Mouse (Mus musculus): ENCODE results near the gene Ddias. TPM values are rescaled to one million over a fixed set of nuclear protein-coding genes. Genes with fewer than 3 reads are reported as not detected.

Gene Ddias
- total RNA-seq, 2 experiments from 2014 or later: 0.12 to 0.18 TPM

DNA sequence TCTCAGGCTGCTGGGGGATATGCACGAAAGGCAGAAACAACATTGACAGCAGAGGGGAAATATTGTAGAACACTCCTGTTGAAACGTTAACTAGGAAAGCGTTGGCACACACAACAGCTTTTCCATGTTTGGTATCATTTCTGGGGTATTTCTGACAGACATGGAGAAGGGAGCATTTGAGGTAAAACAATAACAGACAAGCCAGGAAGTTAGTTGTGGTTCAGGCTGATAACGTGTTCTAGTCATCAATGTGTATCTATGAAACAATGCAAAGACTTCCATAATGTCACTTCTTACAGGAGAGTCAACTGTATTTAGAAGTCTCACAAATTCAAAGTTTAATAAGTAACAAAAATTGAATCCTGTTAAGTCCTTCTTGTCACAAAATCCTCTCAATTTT, 2.5 kb downstream of the Ddias start:
- no peak for DNase-seq
- intact Hi-C loops (cut with DNase I): loop anchor here (2.0 to 5.0 kb wide), 2 partner anchors 91 to 243 kb away; no protein-coding TSS in a partner anchor

DNA sequence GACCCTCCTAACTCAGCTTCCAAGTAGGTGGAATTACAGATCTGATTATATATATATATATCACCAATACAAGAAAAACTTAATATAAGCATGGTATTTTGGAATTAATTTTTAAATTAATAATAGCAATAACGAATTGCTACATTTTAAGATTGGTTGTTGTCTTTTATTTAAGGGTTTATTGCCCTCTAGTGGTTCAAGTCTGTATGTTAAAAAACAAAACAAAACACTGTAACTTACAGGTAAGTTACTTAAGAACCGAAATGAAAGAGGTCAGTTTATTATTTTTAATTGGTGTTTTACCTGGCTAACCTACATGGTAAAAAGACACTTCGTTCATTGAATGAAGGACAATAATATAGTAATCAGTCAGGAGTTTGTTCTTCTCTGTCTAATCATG, 3.9 kb downstream of the Ddias start:
- intact Hi-C loops (cut with DNase I): loop anchor here (2.0 to 5.0 kb wide), 2 partner anchors 92 to 241 kb away; no protein-coding TSS in a partner anchor
- DNase-seq: no peak

DNA sequence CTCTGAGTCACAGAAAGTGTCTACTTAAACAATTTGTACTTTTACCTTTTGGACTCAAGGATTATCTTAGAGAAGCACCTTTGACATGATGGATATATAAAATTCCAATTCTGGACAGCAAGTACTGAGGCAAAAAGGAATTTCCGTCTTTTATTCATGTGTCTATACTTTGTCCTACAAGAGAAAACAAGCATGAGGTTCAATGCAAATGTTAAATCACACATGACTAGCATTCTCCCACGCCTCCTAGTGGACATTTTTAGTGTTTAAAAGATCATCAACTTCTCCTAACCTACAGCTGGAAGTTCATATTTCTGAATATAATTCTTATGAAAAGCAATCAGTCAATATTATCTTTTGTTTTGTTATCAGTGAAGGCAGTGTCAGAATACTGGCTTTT, 7.5 kb downstream of the Ddias start:
- intact Hi-C loops (cut with DNase I): no loop called here
- no peak for DNase-seq

DNA sequence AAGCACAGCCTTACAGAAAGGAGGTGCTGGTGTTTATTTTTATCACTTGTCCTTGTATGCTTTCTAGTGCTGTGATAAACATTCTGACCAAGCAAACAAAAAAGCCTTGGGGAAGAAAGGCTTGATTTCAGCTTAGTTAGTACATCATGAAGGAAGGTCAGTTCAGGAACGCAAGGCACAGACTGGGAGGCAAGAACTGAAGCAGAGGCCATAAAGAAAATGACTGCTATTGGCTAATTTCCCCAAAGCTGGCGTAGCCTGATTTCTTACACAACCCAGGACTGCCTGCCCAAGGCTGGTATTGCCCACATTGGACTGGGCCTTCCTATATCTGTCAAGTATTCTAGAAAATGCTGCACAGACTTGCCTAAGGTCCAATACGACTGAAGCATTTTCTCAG, 25.8 kb downstream of the Ddias start:
- intact Hi-C loops (cut with DNase I): no loop called here
- no peak for DNase-seq

DNA sequence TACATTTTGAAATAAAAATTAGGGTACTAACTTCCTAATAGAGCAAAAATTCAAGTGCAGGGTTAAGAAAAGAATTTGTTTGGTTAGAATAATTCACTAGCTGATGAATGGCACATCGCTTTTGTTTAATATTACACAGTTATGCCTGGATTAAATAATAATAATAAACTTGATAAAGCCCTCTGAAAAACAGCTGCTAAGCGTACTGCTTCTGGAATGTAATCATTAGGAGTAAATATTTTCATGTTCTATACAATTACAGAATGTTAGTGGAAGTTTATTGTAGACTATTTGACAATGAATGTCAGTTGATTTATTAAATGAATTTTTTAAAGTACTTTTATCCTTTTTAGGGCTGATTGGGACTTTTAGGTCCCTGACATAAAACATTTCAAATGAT, 31.8 kb downstream of the Ddias start:
- DNase-seq: no peak
- intact Hi-C loops (cut with DNase I): no loop called here

DNA sequence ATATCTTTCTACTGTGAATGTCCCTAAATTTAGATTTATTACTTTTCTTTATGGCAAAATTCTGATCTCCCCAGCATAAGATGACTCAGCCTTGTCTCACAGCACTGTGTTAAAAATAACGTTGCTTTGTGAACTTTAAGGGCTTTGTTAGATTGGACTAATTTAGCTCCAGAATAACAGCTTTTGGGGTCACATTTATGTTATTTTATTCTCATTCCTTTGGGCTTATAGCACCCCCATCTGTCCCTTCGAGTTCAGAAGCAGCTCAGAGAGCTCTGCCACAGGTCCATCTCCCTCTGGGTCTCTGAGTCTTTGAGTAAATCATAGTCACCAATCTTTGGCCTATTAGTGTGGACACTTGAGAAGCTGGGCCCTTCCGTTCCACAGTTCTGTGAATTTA, 36.1 kb downstream of the Ddias start:
- DNase-seq: no peak
- intact Hi-C loops (cut with DNase I): no loop called here

DNA sequence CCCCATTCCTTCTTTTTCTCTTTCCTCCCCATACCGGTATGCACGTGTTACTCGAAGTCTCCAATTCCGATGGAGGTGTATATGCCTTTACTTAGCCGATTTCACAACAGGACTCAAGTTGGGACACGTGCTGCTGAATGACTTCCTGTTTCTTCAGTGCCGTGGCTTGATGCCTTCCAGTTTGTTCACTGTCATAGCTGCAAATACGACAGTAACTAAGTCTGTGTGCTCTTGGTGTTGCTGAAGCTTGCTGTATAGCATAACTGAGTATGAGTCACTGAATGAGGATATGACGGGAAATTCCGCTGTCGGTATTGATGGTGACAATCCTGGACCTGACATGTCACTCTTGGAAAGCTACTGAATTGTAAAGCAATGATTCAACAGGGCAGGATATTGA, 36.8 kb downstream of the Ddias start:
- no peak for DNase-seq
- intact Hi-C loops (cut with DNase I): no loop called here

DNA sequence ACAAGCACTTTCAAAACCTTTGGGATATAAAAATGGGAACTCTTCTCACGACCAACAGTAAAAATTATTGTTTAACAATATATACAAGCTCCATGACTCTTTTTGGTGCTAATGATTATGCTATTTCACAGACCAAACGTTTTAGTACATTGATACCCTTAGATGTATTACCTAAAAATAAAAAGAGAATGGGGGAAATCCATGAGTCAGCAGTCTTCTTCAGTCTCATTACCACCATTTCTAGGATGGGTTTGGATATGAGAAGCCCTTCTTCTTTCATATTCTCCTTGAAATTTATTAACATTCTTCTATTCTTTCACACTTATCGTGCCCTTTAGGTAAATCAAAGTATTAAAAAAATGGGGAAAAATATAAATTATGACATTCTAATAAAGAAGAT, 37.6 kb downstream of the Ddias start:
- intact Hi-C loops (cut with DNase I): no loop called here
- no peak for DNase-seq

DNA sequence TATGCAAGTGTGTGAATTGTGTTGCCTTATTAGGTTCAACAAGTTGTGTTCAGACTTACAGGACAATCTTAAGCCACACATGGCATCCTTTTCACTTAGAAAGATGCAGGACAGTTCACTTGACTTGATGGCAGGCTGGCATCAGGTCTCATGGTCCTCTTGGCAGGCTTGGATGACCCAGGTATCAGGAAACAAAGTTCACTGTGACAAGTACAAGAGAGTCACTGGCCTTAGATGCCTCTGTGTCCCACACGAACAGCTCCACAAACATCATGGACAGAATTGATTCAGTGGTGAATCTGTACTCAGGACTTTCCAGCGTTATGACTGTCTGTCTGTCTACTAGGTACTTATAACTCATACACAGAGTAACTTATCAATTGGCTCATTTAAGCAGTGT, 39.7 kb downstream of the Ddias start:
- intact Hi-C loops (cut with DNase I): no loop called here
- DNase-seq: no peak

DNA sequence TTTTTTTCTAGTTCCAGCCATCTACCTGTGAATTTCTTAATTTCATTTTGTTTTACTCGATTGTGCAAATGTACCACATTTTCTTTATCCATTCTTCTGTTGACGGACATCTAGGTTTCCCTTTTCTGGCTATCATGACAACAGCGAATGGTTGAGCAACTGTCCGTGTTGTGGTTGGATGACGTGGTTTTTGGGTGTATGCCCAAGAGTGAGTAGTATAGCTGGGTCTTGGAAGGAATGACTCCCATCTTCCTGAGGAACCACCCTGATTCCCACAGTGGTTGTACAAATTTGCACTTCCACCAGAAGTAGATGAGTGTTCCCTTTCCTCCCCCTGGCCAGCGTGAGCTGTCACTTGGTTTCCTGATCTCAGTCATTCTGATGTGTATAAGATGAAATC, 41.7 kb downstream of the Ddias start:
- DNase-seq: no peak
- intact Hi-C loops (cut with DNase I): no loop called here

DNA sequence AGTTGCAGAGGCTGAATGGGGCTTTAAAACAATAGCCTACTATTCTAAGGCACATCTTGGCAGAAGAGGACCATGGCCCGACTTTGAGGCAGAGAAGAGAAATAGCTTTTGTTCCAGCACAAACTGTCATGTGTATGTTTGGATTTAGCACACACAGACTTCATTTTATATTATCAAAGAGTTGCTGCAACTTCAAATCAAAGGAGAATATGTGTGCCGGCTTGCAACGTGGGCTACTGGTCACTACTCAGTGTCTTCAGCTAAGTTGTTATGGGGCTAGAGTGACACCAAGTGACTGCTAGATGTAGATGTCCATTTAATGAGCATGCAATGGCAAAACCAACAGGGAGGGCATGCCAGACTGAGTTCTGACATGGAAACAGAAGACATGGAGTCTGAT, 46.1 kb downstream of the Ddias start:
- DNase-seq: no peak
- intact Hi-C loops (cut with DNase I): no loop called here

DNA sequence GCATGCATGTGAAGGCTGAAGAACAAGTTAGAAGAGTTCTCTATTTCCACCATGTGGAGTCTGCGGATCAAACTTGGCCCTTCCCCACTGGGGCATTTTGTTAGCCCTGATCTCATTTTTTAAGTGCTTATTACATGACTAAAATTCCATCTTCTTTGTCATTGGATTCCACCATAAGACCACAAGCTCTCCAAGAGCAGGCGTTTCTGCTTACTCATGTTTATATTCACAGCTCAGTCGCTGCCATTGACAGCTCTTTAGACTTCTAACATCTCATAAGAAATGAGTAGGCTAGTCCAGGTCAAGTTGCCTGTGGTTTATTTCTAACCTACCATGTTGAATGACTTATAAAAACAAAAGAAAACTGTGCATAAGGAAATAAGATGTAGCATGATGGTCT, 47.8 kb downstream of the Ddias start:
- intact Hi-C loops (cut with DNase I): no loop called here
- DNase-seq: no peak

DNA sequence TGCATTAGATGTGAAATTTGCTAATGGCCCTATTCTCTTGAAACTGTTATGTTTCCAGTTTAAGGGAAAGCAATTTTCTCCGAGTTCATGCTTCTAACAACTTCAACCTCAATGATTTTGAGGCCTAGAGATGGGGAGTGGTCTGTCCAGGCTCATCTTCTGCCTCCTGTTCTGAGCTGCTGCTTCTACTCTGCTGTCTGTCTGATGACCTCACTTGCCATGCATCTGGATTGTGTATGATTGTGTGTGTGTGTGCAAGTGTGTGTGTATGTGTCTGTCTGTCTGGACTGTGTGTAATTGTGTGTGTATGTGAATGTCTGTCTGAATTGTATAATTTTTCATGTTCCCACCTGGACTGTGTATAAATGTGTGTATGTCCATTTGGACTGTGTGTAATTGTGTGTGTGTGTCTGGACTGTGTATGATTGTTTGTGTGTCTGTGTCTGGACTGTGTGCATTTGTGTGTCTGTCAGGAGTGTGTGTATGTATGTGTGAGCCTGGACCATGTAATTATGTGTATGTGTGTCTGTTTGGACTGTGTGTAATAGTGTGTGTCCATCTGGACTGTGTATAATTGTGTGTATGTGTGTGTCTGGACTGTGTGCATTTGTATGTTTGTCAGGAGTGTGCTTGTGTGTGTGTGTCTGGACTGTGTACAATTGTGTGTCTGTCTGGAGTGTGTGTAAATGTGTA, 51.5 kb downstream of the Ddias start:
- DNase-seq: no peak
- intact Hi-C loops (cut with DNase I): loop anchor here (5.0 kb wide), 1 partner anchor 80 kb away; the partner anchor contains the start of gene Rab30

DNA sequence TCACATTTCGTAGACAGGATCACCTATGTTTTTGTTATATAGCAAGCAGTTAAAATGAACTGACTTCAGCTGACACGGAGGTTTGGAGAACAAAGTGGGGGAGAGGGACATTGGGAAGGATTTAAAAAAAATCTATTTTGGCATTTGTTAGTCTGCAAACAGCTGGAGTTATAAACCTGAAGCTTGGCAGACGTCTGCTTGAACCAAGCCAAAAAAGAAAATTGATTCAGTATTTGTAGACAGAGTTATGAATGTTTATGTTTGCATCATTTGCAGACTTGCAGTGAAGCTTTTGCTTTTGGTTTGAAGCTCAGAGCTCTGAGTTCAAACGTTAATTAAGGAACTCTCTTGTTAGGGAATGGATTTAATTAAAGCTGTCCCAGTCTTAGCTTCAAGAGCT, 52.2 kb downstream of the Ddias start:
- intact Hi-C loops (cut with DNase I): loop anchor here (5.0 kb wide), 1 partner anchor 80 kb away; the partner anchor contains the start of gene Rab30
- no peak for DNase-seq

DNA sequence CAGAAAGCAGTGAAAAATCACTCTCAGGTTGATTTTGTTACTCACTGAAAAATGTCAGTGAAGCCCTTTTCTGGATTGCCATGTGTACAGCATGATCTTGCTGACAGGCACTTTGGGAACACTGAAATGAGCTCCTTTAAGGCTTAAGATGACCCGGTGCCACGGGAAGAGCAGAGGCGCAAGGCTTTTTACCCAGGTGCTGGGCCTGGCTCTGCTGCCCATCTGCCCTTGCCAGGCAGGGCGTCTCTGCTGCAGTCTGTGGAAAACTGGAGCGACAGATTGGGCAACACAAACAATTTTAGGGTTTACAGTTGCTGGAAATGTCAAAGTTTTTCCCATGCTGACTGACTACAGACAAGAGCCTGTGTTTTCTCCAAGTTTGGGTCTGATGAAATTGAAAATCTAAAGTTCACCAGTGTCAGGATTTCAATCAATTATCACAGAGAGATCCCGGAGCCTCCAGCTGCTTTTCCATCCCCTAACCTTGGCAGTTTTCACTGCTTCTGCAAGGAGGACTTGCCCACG, 53.0 kb downstream of the Ddias start:
- intact Hi-C loops (cut with DNase I): loop anchor here (5.0 kb wide), 1 partner anchor 79 kb away; the partner anchor contains the start of gene Rab30
- no peak for DNase-seq

DNA sequence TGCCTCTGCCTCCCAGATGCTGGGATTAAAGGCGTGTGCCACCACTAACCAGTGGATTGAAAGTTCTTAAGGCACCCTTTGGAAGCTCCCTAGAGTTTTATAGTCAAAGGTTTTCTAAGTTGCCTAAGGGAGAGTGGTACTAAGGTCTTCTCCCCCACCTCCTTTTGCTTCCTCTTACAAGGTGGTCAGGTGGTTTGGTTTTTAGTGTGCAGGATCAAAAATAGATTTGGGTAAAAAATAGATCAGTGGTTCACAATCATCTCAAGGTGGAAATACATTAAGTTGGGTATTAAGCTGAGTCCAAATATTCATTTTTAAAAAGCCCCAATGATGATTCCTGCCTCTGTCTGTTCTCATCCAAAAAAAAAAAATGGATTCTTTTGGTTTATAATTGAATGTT, 53.6 kb downstream of the Ddias start:
- intact Hi-C loops (cut with DNase I): loop anchor here (5.0 kb wide), 1 partner anchor 78 kb away; the partner anchor contains the start of gene Rab30
- DNase-seq: no peak

DNA sequence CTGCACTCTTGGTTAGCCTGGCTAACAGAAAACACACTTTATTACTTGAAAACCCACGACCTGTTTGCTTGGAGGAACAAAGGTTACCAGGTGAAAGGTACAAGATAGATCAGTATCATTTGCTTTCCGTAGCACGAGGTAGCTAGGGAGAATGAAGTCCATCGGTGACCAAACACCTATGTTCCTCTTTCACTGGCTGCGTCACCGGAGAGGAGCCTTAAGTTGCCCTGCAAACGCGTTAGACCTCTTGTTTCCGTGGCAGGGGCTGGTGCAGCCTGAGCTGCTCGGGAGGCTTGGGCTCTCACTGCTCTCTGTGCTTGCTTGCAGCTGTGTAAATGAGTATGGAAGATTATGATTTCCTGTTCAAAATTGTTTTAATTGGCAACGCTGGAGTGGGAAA, 54.4 kb downstream of the Ddias start:
- intact Hi-C loops (cut with DNase I): loop anchor here (5.0 kb wide), 1 partner anchor 77 kb away; the partner anchor contains the start of gene Rab30
- DNase-seq: no peak

DNA sequence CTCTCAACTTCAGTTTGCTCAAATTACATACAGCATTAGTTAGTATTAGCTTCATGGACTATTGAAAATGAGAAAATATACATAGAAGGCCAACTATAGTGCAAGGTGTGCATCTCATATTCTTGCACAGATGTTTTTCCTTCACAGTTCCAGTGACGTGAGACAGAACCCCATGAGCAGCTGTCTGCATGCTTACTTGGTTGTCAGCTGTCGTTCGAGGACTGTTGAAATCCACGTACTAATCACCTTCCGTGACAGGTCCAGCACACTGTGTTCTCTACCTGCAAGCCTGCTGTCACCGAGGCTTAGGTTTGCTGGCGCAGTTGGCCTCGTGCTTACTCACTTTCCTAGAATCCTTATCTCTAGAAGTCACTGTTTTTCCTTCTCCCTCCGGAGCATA, 56.2 kb downstream of the Ddias start:
- intact Hi-C loops (cut with DNase I): no loop called here

DNA sequence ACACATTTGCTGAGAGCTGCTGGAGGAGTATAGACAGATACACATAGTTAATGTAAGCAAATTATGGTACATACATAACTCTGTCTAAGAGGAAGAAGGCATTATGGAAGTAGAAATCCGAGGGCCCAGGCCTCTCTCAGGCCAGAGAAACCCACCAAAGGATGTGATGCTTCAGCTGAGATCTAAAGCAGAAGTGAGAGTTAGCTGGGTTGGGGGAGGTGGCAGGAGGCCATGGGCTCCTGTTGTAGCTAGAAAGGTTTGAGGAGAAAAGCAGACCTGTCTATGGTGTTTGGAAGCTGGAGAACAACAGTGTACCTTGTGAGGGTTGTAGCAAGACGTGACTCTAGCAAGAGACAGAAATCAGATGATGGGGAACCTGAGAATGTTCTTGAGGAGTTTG, 56.8 kb downstream of the Ddias start:
- intact Hi-C loops (cut with DNase I): no loop called here
- DNase-seq: no peak

More for the DNA sequence above, 56.2 kb downstream of the Ddias start:
- no peak for DNase-seq

DNA sequence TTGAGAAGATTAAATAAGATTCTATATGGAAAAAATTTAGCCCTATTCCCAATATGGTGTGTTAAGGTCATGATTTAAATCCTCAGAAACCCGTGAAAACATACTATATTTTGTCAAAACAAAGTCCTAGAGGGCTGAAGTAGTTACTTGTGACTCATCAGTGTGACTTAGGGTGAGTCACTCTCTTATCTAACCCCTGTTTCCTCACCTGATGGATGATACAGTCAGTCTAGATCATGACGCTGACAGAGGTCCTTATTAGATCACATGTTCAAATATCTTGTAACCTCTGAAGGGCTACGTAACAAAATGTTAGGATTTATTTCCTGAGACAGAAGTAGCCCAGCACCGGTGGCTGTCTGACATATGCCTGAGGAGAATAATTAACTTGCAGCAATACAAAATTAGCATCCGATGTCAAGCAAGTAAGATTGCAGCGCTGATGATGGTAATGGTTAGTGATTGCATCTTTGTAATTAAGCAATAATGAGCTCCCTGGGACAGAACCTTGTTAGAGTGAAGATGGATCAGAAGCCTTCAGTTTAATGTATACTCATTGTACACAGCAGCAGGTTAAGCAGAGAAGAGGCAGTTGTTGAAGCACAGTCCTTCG, 62.3 kb downstream of the Ddias start:
- intact Hi-C loops (cut with DNase I): no loop called here
- no peak for DNase-seq

Data from gastrocnemius, postnatal 36 days (tissue).